Mouse (Mus musculus): ENCODE measurements at regions not wholly inside any gene's neighbourhood (a gene's known extent, or its start where the extent isn't known, plus 50 kb on each side); places are given as distances from the start of the nearest gene placed in this dataset.

DNA sequence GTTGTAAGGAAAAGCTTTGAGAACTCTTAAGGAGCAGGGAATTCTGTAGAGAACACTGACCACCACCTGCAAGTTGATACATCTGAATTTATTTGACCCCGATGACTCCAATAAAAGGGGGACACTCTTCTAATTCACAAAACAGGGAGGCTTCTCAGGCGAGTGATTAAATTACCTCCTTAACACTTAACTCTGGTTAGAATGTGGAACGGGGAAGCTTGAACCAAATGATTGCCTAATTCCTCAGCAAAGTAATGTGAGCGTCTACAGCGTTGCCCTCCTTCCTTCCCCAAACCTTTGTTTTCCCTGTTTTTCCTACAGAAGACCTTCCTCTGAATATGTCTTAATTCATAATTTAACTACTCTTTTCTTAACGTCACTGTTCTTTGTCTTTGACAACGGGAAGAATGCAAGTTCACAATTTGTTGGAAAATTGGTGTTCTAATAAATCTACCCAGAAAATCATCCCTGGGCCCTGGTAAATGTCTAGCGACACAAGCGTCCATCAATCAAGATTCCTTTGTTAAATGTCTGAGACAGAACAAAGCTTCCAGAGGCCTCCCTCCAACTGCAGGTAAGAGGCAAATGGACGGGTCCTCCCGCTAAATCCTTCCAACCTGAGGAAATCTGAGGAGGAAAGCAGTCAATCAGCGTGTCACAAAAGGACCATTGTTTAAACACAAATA is 236.8 kb upstream of the Gpc5 start:
- H3K27ac ChIP-seq, result peak overlapping the region; percentile 60; the same call in 1 of the 2 replicates
- H3K36me3 ChIP-seq (replicated peaks), result no peaks in the 10 kb centered on the region
- H3K9me3 ChIP-seq, result no peaks in the 10 kb centered on the region
- no peak overlapping the region; the same call in 1 of the 2 replicates for H3K4me3 ChIP-seq
- WGBS, result 14% methylated on average over 12 of the region's 12 CpGs
- H3K4me1 ChIP-seq, result peaks cover 36% of the 10 kb centered on the region
- peaks cover 11% of the 10 kb centered on the region for H3K27me3 ChIP-seq (ENCODE audit: poor library complexity, severe bottlenecking)
- DNase-seq (ENCODE audit: extremely low spot score, low spot score), result no peak

DNA sequence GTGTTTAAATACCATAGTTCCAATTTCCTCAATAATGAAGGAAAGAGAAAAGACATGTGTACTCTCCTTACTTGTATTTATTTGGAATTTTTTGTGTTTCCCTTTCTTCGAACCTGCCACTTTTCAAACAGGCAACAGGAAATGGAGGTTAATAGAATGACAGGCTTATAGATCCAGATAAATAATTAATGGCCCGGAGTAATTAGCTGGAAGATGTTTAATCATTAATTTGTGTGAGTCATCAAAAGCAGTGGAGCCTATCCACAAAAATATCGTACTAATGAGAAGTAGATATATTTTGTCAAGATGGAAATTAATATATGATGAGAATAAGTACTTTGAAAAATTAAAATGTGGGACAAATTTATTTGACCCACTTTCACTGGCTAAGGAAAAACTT is 236.3 kb upstream of the Gpc5 start:
- 37% methylated on average over 3 of the region's 3 CpGs for WGBS
- peak overlapping the region; percentile 79; the same call in 1 of the 2 replicates for H3K27ac ChIP-seq

DNA sequence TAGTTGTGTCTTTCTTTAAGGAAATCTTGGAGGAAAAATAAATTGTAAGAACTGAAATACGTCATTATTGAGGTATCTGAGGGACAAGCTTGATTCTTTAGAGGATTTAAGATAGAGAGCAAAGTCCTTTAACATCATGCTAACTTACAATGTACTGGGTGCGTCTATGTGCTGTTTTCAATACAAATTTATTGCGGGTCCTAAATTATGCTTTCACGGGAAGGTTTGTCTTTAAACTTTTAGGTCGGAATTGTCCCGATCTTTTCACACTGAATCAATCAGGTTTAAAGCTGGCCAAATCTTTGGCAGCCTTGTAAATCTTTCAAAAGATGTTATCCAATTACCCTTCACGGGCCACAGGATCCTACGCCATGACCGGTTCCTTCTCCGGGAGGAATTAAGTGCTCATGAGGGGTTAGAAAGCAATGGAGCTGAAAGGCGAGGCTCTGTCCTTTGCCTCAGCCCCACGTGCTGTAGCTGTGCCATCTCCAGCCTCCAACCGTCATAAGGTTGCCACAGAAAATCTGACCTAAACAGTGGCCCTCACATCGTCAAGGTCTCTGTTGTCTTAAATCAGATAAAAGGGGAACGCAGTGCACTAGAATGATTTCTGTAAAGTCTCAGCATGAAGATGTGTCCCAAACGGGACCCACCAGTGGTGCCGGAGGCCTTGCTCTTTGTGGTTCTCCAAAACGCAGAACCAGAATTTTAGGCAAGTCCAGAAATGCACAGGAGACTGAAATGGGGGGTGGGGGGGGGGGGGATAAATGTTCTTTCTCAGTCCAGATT is 235.6 kb upstream of the Gpc5 start:
- Histone ChIP-seq H3K27ac (peak overlapping the region; percentile 79), H3K27me3 (ENCODE audit: poor library complexity, severe bottlenecking) (peaks cover 13% of the 10 kb centered on the region), H3K4me3 (no peak overlapping the region; the same call in 1 of the 2 replicates), H3K9me3 (no peaks in the 10 kb centered on the region), H3K4me1 (peaks cover 36% of the 10 kb centered on the region), H3K36me3 (replicated peaks) (no peaks in the 10 kb centered on the region)
- WGBS, result 20% methylated on average over 18 of the region's 18 CpGs
- DNase-seq (ENCODE audit: extremely low spot score, low spot score), result peak; percentile 34

More for the DNA sequence above, 236.3 kb upstream of the Gpc5 start:
- Histone ChIP-seq H3K9me3 (no peaks in the 10 kb centered on the region), H3K27me3 (ENCODE audit: poor library complexity, severe bottlenecking) (peaks cover 13% of the 10 kb centered on the region), H3K4me3 (no peak overlapping the region; the same call in 1 of the 2 replicates), H3K4me1 (peaks cover 36% of the 10 kb centered on the region), H3K36me3 (replicated peaks) (no peaks in the 10 kb centered on the region)
- no peak for DNase-seq (ENCODE audit: extremely low spot score, low spot score)

DNA sequence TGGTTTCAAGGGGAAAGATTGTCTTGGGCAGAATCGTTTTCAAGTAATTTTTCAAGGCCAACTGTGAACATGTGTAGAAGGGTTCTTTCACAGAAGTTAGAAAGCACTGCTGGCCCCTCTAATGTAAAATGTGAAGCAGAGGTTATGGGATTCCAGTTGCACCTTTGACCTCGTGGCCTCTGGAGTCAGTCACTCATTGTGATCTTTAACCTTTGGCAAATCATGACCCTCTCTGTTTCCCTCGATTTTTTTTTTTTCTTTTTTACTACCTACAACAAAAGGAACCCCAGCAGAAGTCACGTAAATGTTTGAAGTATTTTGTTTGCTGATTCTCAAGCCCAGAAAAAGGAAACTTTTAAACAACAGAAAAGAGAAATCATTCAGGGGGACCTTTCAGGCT is 234.8 kb upstream of the Gpc5 start:
- H3K4me3 ChIP-seq, result no peak overlapping the region
- peaks cover 13% of the 10 kb centered on the region for H3K27me3 ChIP-seq (ENCODE audit: poor library complexity, severe bottlenecking)
- H3K4me1 ChIP-seq, result peaks cover 36% of the 10 kb centered on the region
- H3K36me3 ChIP-seq (replicated peaks), result no peaks in the 10 kb centered on the region
- DNase-seq (ENCODE audit: extremely low spot score, low spot score), result no peak
- no peaks in the 10 kb centered on the region for H3K9me3 ChIP-seq
- WGBS, result 9% methylated on average over 4 of the region's 4 CpGs
- H3K27ac ChIP-seq, result peak overlapping the region; percentile 65; the same call in 1 of the 2 replicates

DNA sequence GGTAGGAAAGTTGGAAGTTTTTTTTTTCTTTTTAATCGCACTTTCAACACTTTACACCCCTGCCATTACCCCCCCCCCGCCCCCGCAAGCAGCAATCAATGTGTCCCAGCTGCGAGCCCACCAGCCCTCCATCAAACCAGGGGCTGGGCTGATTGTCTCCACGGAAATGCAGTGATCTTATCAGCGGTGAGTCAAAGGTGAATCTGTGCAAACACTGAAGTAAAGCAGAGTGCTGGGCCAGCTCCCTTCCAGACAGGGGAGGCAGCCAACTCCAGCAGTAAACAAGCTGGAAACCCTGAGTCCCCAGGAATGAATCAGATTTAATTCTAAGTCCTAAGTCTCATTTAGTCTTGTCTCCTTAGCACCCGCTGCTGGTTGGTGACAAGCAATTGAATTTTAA is 234.3 kb upstream of the Gpc5 start:
- no peaks in the 10 kb centered on the region for H3K9me3 ChIP-seq
- H3K27me3 ChIP-seq (ENCODE audit: poor library complexity, severe bottlenecking), result peaks cover 13% of the 10 kb centered on the region
- no peaks in the 10 kb centered on the region for H3K36me3 ChIP-seq (replicated peaks)
- peak overlapping the region; percentile 65; the same call in 1 of the 2 replicates for H3K27ac ChIP-seq
- peaks cover 36% of the 10 kb centered on the region for H3K4me1 ChIP-seq
- DNase-seq (ENCODE audit: extremely low spot score, low spot score), result no peak
- 9% methylated on average over 7 of the region's 7 CpGs for WGBS
- H3K4me3 ChIP-seq, result no peak overlapping the region

DNA sequence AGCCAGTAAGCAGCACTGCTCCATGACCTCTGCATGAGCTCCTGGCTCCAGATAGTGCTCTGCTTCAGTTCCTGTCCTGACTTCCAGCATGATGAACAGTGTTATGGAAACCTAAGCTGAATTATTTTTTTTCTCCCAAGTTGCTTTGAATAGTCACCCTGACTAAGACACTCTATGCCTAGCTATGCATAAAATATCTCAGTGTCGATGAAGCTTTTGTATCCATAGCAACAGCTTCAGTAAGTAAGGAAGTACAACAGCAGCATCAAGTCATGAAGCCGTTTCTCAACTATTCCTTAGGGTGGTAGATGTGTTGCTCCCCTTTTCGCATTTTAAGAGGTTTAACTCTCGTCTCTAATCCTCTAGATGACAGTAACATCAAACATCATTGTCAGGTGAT is 228.4 kb upstream of the Gpc5 start:
- Histone ChIP-seq H3K4me1 (no peaks in the 10 kb centered on the region), H3K27ac (no peak overlapping the region), H3K36me3 (replicated peaks) (no peaks in the 10 kb centered on the region), H3K27me3 (ENCODE audit: poor library complexity, severe bottlenecking) (peaks cover 6% of the 10 kb centered on the region; the same call in 1 of the 2 replicates), H3K4me3 (no peak overlapping the region), H3K9me3 (no peaks in the 10 kb centered on the region)
- DNase-seq (ENCODE audit: extremely low spot score, low spot score), result no peak
- WGBS, result 90% methylated on average over 4 of the region's 4 CpGs

DNA sequence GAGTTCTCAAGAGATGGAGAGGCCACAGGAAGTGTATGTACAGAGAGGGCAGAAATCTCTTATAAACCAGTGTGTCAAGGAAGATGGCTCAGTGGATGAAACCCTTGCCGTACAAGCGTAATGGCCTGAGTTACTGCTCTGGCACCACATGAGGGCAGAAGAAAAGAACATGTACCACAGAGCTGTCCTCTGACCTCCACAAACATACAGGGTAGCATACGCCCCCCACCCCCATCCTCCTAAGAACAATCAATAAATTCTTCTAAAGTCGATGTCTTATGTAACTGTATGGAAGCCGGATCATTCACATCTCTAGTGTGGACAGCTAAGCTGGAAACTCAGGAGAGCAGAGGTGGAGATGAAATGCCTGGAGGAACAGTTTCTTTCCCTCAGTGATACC is 227.9 kb upstream of the Gpc5 start:
- Histone ChIP-seq H3K4me3 (no peak overlapping the region), H3K27ac (no peak overlapping the region), H3K36me3 (replicated peaks) (no peaks in the 10 kb centered on the region), H3K4me1 (no peaks in the 10 kb centered on the region), H3K27me3 (ENCODE audit: poor library complexity, severe bottlenecking) (peaks cover 6% of the 10 kb centered on the region; the same call in 1 of the 2 replicates), H3K9me3 (no peaks in the 10 kb centered on the region)
- 92% methylated on average over 5 of the region's 5 CpGs for WGBS
- DNase-seq (ENCODE audit: extremely low spot score, low spot score), result no peak

DNA sequence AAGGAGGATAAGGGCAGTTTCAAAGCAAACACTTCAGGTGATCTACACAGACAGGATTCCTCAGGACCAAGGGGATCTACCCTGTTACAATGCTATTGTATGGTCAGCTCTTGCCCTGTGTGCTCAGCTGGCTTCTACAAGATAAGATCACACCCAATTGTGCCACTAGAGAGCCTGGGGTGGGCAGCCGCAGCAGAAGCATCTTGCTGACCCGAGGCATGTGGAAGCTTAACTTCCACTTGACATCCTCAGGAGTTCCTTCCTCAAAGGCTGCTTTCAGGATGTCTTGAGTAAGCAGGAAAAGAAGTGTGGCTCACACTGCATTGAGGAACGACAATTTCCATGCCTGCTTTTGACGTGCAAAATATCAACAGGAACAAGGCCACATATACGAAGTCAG is 222.8 kb upstream of the Gpc5 start:
- H3K27me3 ChIP-seq (ENCODE audit: poor library complexity, severe bottlenecking), result no peaks in the 10 kb centered on the region
- no peak overlapping the region for H3K4me3 ChIP-seq
- no peaks in the 10 kb centered on the region for H3K36me3 ChIP-seq (replicated peaks)
- no peaks in the 10 kb centered on the region for H3K9me3 ChIP-seq
- H3K27ac ChIP-seq, result no peak overlapping the region
- H3K4me1 ChIP-seq, result no peaks in the 10 kb centered on the region
- WGBS, result 59% methylated on average over 5 of the region's 5 CpGs
- no peak for DNase-seq (ENCODE audit: extremely low spot score, low spot score)

DNA sequence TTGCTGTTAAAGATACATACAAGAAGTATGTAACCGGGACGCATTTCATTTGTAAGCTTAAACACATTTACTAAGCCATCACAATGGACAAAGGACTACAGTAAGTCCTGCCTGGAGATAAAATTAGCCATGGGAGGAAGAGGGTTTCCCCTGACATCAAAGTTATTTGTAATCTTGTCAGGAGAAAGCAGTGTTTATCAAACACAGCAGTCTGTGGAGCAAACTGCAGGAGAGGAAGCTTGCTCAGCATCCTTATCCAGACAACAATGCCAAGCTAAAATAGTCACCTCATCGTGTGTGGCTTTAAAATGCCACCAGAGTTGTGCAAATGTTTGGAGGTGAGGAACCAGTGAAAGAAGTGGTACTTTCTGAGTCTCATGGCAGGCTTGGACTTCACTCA is 216.9 kb upstream of the Gpc5 start:
- no peak overlapping the region for H3K4me3 ChIP-seq
- 52% methylated on average over 3 of the region's 3 CpGs for WGBS
- no peak for DNase-seq (ENCODE audit: extremely low spot score, low spot score)
- no peaks in the 10 kb centered on the region for H3K9me3 ChIP-seq
- H3K27me3 ChIP-seq (ENCODE audit: poor library complexity, severe bottlenecking), result no peaks in the 10 kb centered on the region
- no peaks in the 10 kb centered on the region for H3K36me3 ChIP-seq (replicated peaks)
- peaks cover 23% of the 10 kb centered on the region for H3K4me1 ChIP-seq
- H3K27ac ChIP-seq, result peak overlapping the region; percentile 72

DNA sequence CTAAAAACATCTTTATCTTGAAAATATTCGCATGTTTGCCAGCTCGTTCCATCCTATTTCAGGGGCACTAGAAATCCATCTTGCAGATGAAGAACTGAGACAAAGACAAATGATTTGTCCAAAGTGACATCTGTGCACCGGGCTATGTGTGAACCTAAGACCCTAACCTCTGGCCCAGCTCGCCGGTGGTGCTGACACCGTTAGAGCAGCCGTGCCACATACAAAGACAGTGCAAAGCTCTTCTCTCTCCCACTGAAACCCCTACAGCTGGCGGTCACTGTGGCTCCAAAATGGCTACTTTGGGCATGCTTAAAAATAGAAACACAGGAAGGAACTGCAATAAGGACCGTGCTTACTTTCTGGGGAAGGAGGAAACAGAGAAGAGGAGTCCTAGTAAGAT is 215.6 kb upstream of the Gpc5 start:
- peaks cover 23% of the 10 kb centered on the region for H3K4me1 ChIP-seq
- peak overlapping the region; percentile 77 for H3K27ac ChIP-seq
- H3K4me3 ChIP-seq, result no peak overlapping the region
- H3K36me3 ChIP-seq (replicated peaks), result no peaks in the 10 kb centered on the region
- no peak for DNase-seq (ENCODE audit: extremely low spot score, low spot score)
- WGBS, result 70% methylated on average over 9 of the region's 9 CpGs
- H3K27me3 ChIP-seq (ENCODE audit: poor library complexity, severe bottlenecking), result no peaks in the 10 kb centered on the region
- H3K9me3 ChIP-seq, result no peaks in the 10 kb centered on the region

DNA sequence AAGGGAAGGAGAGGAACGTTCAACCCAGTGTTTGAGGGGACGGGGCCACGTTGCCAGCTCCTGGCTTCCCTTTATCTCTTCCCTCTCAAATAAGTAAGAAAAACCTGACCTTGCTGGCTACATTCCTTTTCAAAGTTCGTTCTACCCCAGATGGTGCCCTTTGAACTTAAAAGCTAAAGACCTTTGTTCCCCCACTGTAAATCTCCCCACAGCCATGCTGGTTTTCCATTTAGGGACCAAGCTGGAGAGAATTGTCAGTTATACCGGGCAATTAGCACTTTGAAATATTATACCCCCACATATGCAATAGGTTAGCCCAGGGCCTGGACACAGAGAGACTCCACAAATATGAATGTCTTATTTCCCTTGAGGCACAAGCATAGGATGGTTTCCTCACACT is 214.5 kb upstream of the Gpc5 start:
- Histone ChIP-seq H3K4me3 (no peak overlapping the region), H3K4me1 (peaks cover 23% of the 10 kb centered on the region), H3K27ac (peak overlapping the region; percentile 77; the same call in 1 of the 2 replicates), H3K9me3 (no peaks in the 10 kb centered on the region), H3K27me3 (ENCODE audit: poor library complexity, severe bottlenecking) (no peaks in the 10 kb centered on the region), H3K36me3 (replicated peaks) (no peaks in the 10 kb centered on the region)
- WGBS, result 45% methylated on average over 5 of the region's 5 CpGs
- DNase-seq (ENCODE audit: extremely low spot score, low spot score), result peak; percentile 20

DNA sequence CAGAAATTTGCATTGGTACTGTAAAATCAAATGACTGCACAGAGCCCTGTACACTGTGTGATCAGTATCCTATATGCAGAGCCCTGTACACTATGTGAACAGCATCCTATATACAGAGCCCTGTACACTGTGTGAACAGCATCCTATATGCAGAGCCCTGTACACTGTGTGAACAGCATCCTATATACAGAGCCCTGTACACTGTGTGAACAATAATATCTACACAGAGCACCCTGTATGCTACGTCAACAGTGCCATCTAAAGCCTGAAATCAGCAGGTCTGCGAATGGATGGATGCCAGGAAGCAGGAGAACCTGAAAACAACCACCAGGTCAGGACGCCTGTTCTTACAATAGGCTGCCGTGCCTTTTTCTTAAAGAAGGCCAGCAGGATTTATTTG is 211.7 kb upstream of the Gpc5 start:
- peaks cover 19% of the 10 kb centered on the region for H3K4me1 ChIP-seq
- H3K27me3 ChIP-seq (ENCODE audit: poor library complexity, severe bottlenecking), result no peaks in the 10 kb centered on the region
- 78% methylated on average over 4 of the region's 4 CpGs for WGBS
- no peak overlapping the region for H3K4me3 ChIP-seq
- H3K9me3 ChIP-seq, result no peaks in the 10 kb centered on the region
- no peaks in the 10 kb centered on the region for H3K36me3 ChIP-seq (replicated peaks)
- DNase-seq (ENCODE audit: extremely low spot score, low spot score), result no peak
- no peak overlapping the region; the same call in 1 of the 2 replicates for H3K27ac ChIP-seq

DNA sequence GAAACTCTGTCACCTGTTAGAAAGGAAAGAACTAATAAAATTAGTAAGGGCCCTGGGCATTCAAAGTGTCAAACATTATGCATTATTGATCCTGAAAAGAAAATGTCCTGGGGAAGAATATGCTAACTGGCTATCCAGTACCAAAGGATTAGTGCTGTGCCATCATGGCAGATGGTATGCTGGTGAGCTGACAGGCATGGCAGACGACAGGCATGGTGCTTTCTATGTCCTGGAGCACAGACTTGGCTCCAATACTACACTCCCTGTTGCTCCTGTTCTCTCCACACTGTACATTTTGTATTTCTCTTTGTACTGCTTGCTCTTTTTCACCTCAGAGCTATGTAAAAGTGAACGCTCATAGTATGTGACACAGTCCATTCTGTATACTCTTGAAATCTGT is 187.9 kb upstream of the Gpc5 start:
- DNase-seq (ENCODE audit: extremely low spot score, low spot score), result no peak
- 88% methylated on average over 2 of the region's 2 CpGs for WGBS
- no peaks in the 10 kb centered on the region for H3K9me3 ChIP-seq

More for the DNA sequence above, 187.9 kb upstream of the Gpc5 start:
- no peaks in the 10 kb centered on the region for H3K27me3 ChIP-seq (ENCODE audit: poor library complexity, severe bottlenecking)
- H3K4me1 ChIP-seq, result no peaks in the 10 kb centered on the region
- H3K36me3 ChIP-seq (replicated peaks), result no peaks in the 10 kb centered on the region
- no peak overlapping the region for H3K4me3 ChIP-seq
- no peak overlapping the region for H3K27ac ChIP-seq

Measured in forebrain, embryonic 10.5 days (tissue).